Mouse (Mus musculus): ENCODE data around the gene Selenok. TPM values are rescaled to one million over a fixed set of nuclear protein-coding genes. Genes with fewer than 3 reads are reported as not detected.

The Selenok gene
- total RNA-seq, 2 experiments from 2014 or later, result 63.0 to 63.3 TPM

- intact Hi-C loops (cut with DNase I), result no loop called here
- no peak for DNase-seq
Measured at GRCm38 (mm10) chr14:29988337-29988736, 20.2 kb downstream of the Selenok start.

- intact Hi-C loops (cut with DNase I), result no loop called here
Measured at GRCm38 (mm10) chr14:29994976-29995375, 26.9 kb downstream of the Selenok start.

GRCm38 (mm10) chr14:29996000-29996751, 28.1 kb downstream of the Selenok start:
- intact Hi-C loops (cut with DNase I), result no loop called here

More at GRCm38 (mm10) chr14:29994976-29995375, 26.9 kb downstream of the Selenok start:
- DNase-seq, result no peak

GRCm38 (mm10) chr14:29997345-29997744, 29.2 kb downstream of the Selenok start:
- DNase-seq, result no peak
- intact Hi-C loops (cut with DNase I), result no loop called here

More at GRCm38 (mm10) chr14:29996000-29996751, 28.1 kb downstream of the Selenok start:
- no peak for DNase-seq

- intact Hi-C loops (cut with DNase I), result no loop called here
- DNase-seq, result no peak
Measured at GRCm38 (mm10) chr14:29998747-29999474, 30.8 kb downstream of the Selenok start.

GRCm38 (mm10) chr14:29999475-29999811, 31.3 kb downstream of the Selenok start:
- intact Hi-C loops (cut with DNase I), result no loop called here
- DNase-seq, result no peak

- DNase-seq, result peak in 1 of 2 experiments; percentile 20
- intact Hi-C loops (cut with DNase I), result no loop called here
Measured at GRCm38 (mm10) chr14:30008733-30009575, 40.8 kb downstream of the Selenok start, which contains the start of the genes Il17rb and Chdh. Gene Il17rb (minus strand): TSS chr14:30008896. Gene Chdh (plus strand): TSS chr14:30009023.

GRCm38 (mm10) chr14:30009864-30010560, 41.9 kb downstream of the Selenok start:
- intact Hi-C loops (cut with DNase I), result no loop called here
- peak; percentile 39 to 46 for DNase-seq

- no peak for DNase-seq
- intact Hi-C loops (cut with DNase I), result no loop called here
Measured at GRCm38 (mm10) chr14:30011886-30012560, 43.9 kb downstream of the Selenok start.

- intact Hi-C loops (cut with DNase I), result no loop called here
- no peak for DNase-seq
Measured at GRCm38 (mm10) chr14:30014487-30014886, 46.4 kb downstream of the Selenok start.

- intact Hi-C loops (cut with DNase I), result no loop called here
- DNase-seq, result no peak
Measured at GRCm38 (mm10) chr14:30015008-30015407, 46.9 kb downstream of the Selenok start.

- intact Hi-C loops (cut with DNase I), result no loop called here
- no peak for DNase-seq
Measured at GRCm38 (mm10) chr14:30016666-30017065, 48.6 kb downstream of the Selenok start.

- no peak for DNase-seq
- intact Hi-C loops (cut with DNase I), result no loop called here
Measured at GRCm38 (mm10) chr14:30017794-30018462, 49.8 kb downstream of the Selenok start.

GRCm38 (mm10) chr14:30018463-30018801, 50.3 kb downstream of the Selenok start:
- intact Hi-C loops (cut with DNase I), result no loop called here
- no peak for DNase-seq

GRCm38 (mm10) chr14:30018846-30019245, 50.7 kb downstream of the Selenok start:
- intact Hi-C loops (cut with DNase I), result no loop called here
- DNase-seq, result no peak

GRCm38 (mm10) chr14:30019375-30019774, 51.3 kb downstream of the Selenok start:
- DNase-seq, result no peak
- intact Hi-C loops (cut with DNase I), result no loop called here

- DNase-seq, result no peak
- intact Hi-C loops (cut with DNase I), result no loop called here
Measured at GRCm38 (mm10) chr14:30019792-30020575, 51.9 kb downstream of the Selenok start.

GRCm38 (mm10) chr14:30022471-30022870, 54.4 kb downstream of the Selenok start:
- no peak for DNase-seq
- intact Hi-C loops (cut with DNase I), result no loop called here
